Mouse (Mus musculus): ENCODE results near the gene Ppp1cc.

The Ppp1cc gene

GRCm38 (mm10) chr5:122157827-122158381 lies at the start of gene Ppp1cc:
Gene Ppp1cc, plus strand, starts transcription at chr5:122158278.
- DNase-seq: peak; percentile 92

- no peak for DNase-seq
These were observed 48.6 kb upstream of the Ppp1cc start for GRCm38 (mm10) chr5:122109325-122110060.

GRCm38 (mm10) chr5:122110625-122111024 lies 47.5 kb upstream of the Ppp1cc start:
- DNase-seq: no peak

- no peak for DNase-seq
These were observed 46.8 kb upstream of the Ppp1cc start for GRCm38 (mm10) chr5:122111091-122111932.

GRCm38 (mm10) chr5:122111933-122112248 lies 46.2 kb upstream of the Ppp1cc start:
- DNase-seq: no peak

GRCm38 (mm10) chr5:122113450-122113849 lies 44.6 kb upstream of the Ppp1cc start:
- no peak for DNase-seq

GRCm38 (mm10) chr5:122114176-122114575 lies 43.9 kb upstream of the Ppp1cc start:
- DNase-seq: peak; percentile 78

GRCm38 (mm10) chr5:122115266-122115763 lies 42.8 kb upstream of the Ppp1cc start:
- no peak for DNase-seq

GRCm38 (mm10) chr5:122116243-122116642 lies 41.8 kb upstream of the Ppp1cc start:
- DNase-seq: no peak

GRCm38 (mm10) chr5:122125211-122125760 lies 32.8 kb upstream of the Ppp1cc start:
- no peak for DNase-seq

- peak; percentile 93 for DNase-seq
These were observed 28.9 kb upstream of the Ppp1cc start for GRCm38 (mm10) chr5:122129068-122129655.

- DNase-seq: peak; percentile 88
These were observed 27.6 kb upstream of the Ppp1cc start for GRCm38 (mm10) chr5:122130341-122130998.

GRCm38 (mm10) chr5:122131076-122132051 lies 26.7 kb upstream of the Ppp1cc start:
- DNase-seq: peak; percentile 85

- DNase-seq: peak; percentile 45
These were observed 25.7 kb upstream of the Ppp1cc start for GRCm38 (mm10) chr5:122132167-122133049.

GRCm38 (mm10) chr5:122133050-122133389 lies 25.1 kb upstream of the Ppp1cc start:
- DNase-seq: no peak

GRCm38 (mm10) chr5:122134395-122135289 lies 23.4 kb upstream of the Ppp1cc start:
- peak; percentile 64 for DNase-seq

GRCm38 (mm10) chr5:122135290-122135882 lies 22.7 kb upstream of the Ppp1cc start:
- peak; percentile 68 for DNase-seq

Data from cerebellum, adult 9-10 months (tissue).